Mouse (Mus musculus): ENCODE results near the gene Ypel4.
A peak's percentile ranks its signal among the peaks of the same experiment; 100 is the strongest.

Ypel4 gene

GRCm38 (mm10) chr2:84733579-84734300, at the start of gene Ypel4:
Ypel4 (plus strand) TSS chr2:84734058.
- DNase-seq (ENCODE audit: low spot score) = no peak

DNA sequence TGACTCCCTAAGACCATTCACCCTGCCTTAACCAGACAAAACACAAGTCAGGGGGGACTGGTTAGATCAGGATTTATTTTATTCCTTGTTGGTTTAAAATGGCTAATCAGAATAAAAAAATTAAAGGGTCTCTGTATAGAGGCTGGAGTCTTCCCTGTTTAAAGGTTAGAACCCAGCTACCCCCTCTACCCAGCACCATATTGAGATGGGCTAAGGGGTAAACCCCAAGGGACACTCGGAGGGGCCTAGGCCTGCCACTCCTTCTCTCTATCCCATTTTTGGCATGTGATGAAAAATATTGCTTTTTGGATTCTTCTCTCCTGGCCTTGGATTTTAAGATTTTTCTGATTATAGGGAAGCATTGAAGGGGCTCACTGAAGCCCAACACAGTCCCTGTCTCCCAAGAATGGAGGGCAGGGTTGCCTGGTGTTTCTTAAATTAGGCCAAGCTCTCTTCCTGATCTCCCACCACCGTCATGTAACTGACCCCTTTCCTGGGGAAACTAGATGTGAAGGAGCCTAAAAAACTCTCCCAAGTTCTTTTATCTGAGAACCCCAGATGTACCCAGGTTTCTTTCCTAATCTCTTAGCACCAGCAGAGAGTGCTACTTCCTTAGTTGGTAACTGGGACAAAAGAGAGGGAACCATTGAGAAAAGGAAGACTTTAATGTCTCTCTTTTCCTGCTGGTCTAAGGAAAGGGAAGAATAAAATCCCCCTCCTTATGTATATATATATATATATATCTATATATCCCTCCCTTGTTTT, 45.6 kb upstream of the Ypel4 start:
- no peak for DNase-seq (ENCODE audit: low spot score)

DNA sequence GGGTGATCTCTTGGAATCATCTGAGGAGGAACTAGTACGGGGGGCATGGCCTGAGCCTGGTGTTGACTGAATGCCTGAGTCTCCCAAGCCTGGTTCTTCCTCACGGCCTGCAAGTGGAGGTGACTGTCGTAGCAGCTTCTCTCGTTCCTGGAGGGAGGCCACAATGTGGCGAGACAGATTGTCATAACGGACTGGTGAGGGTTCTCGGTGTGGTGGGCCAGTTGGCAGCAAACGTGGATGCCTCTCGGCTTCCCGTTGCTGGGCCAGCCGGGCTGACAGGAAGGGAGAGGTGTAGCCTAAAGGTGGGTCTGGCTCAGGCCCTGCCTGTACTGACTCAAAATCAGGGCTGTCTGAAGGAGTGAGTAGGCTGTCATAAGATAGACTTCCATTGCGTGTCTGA, 43.8 kb upstream of the Ypel4 start:
- DNase-seq (ENCODE audit: low spot score) = no peak

DNA sequence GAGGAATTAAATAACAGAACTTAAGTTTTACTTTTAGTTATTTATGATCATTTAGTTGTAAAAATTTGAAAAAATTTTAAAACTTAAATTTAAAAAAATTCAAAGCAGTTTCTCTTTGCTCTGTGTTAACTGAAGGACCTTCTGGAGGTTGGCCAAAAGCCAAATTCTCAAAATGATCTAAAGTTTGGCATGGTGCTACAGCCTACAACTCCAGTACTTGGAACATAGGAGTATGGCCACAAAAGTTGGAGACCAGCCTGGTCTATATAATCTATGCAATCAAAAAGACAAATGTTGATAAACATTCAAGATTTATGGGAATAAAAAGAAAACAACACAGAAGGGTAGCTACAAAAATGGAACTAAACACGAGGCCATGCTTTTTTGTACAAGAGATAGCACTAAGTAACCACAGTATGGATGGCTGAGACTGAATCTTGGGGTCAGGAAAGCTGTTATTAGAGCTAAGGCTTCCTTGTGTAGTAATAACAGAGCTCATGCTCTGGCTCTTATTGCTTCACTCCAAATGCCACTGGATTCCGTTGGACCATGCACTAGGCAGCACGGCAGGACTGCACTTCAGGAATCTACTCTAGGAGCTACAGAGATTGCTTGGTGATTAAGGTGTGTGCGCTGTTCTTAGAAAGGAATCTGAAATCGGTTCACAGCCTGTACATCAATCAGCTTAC, 38.7 kb upstream of the Ypel4 start:
- DNase-seq (ENCODE audit: low spot score) = no peak

- DNase-seq (ENCODE audit: low spot score) = no peak
Observed at GRCm38 (mm10) chr2:84703497-84703896, 30.4 kb upstream of the Ypel4 start.

DNA sequence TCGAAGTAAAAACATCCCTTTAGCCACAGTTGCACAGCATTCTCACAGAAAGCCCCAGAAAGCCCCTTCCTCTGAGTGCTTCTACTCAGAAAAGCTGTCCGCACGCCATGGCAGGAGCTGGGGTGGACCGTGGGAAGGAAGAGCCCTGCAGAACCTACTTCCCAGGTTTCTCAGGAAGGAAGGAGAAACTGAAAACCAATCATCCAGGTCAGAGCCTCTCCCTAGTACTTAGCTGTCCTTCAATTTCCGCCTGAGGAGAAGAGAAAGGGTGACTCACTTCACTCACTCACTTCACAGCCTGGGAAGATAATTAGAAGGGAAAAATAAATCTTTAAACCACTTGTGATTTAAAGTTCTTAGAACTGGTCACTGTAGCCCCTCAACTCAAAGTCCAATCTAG, 29.5 kb upstream of the Ypel4 start:
- no peak for DNase-seq (ENCODE audit: low spot score)

GRCm38 (mm10) chr2:84705295-84705694, 28.6 kb upstream of the Ypel4 start:
- DNase-seq (ENCODE audit: low spot score) = no peak

- DNase-seq (ENCODE audit: low spot score) = no peak
Observed at GRCm38 (mm10) chr2:84707523-84707922, 26.3 kb upstream of the Ypel4 start.

- DNase-seq (ENCODE audit: low spot score) = no peak
Observed at GRCm38 (mm10) chr2:84711898-84712297, 22.0 kb upstream of the Ypel4 start.

DNA sequence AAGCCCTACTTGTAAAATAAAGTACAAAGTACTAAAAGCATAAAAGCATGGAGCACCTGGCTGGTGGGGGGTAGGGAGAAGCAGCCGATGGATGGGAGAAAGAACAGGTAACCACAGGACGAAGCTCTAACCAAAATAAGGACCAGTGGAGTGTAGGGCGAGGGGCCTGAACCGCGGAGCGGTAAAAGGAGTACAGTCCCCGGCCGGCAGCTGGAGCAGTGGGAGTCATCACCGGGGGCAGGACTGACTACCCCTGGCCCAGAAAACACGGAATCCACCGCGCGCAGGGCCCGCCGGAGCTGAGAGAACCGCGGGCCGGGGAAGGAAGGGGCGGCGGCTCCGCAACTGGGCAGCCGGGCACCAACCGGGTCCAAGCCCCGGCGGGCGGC, 19.4 kb upstream of the Ypel4 start:
- no peak for DNase-seq (ENCODE audit: low spot score)

- DNase-seq (ENCODE audit: low spot score) = peak; percentile 99
Observed at GRCm38 (mm10) chr2:84714811-84715561, 18.9 kb upstream of the Ypel4 start, which contains the start of gene Zdhhc5. Zdhhc5 (minus strand) TSS chr2:84715180.

DNA sequence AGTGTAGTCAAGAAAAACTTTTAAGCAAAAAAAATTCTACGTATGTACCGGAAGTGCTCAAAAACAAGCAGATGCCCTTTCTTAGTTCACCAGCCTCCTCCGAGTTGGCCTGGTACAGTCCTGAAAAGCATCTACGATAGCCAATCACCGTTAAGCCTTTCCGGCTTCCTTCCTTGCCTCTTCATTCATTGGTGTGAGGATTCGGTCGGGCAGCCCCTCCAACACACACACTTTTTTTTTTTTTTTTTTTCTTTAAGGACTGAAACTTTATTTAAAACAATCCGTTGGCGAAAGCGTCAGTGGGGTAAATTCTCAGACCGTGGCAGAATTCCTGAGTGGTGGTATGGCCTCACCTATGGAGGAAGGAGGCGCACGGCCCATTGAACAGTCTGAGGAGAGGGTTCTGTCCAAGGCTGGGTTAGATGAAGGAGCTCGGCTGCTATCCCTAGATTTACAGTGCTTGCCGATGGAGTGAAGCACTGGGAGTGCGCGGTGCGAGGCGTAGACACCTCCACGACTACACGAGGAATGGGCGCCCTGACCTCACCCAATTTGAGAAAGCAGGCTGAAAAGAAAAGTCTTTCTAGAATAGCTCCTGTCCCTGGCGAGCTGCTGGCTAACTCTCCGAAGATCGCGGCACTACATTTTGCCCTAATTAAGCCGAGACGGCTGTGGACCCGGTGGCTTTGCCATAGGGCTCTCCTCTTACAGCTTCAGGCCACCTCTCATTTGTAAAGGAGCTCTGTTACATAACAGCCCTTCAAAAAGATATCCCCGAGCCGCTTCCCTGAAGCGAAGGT, 18.1 kb upstream of the Ypel4 start:
- DNase-seq (ENCODE audit: low spot score) = peak; percentile 60

GRCm38 (mm10) chr2:84716423-84717355, 17.2 kb upstream of the Ypel4 start:
- no peak for DNase-seq (ENCODE audit: low spot score)

- DNase-seq (ENCODE audit: low spot score) = no peak
Observed at GRCm38 (mm10) chr2:84717357-84717756, 16.5 kb upstream of the Ypel4 start.

DNA sequence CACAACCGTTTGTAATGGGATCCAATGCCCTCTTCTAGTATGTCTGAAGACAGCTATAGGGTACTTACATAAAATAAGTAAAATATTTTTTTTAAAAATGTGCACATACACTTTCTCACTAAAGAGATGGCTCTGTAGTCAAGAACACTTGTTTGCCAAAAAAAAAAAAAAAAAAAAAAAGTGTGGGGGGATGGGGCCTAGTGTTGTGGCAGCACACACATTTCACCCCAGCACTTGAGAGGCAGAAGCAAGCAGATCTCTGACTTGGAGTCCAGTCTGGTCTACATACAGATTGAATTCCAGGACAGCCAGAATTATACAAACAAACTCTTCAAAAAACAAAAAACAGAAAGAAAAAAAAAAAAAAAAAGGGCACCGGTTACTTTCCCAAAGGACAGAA, 13.1 kb upstream of the Ypel4 start:
- no peak for DNase-seq (ENCODE audit: low spot score)

DNA sequence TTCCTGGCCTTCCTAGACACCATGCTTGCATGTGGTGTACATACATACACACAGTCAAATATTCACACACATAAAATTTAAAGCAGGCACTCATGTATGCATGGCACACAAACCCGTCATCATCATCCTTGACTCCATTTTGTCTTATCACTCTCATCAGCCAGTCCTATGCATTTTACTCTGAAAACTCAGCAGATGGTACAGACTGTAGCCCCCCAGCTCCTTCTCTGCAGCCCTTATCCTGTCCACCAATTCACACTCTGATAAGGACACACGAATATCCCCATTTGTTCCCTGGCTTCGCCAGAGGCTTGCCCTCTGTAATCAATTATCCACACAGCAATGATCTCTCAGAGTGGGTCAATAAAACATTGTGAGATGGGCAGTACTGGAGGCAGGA, 12.7 kb upstream of the Ypel4 start:
- no peak for DNase-seq (ENCODE audit: low spot score)

DNA sequence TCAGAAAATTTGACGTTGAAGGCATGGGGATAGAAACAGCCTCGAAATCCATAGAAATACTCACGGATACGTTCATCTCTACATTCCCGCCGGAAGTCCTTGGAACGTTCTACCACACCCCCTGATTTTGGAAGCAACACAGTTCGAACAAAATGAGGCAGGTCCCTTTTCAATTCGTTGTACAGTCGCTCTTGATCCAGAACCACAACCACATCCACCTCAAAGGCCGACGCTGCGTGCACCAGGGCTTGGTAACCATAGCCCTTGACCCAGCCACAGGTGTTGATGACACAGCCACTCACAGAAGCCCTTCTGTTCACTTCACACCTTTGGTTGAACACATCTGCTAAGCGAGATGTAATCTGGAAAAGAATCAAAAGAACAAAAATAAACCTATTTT, 10.0 kb upstream of the Ypel4 start:
- DNase-seq (ENCODE audit: low spot score) = no peak

- DNase-seq (ENCODE audit: low spot score) = no peak
Observed at GRCm38 (mm10) chr2:84725770-84726169, 8.1 kb upstream of the Ypel4 start.

- no peak for DNase-seq (ENCODE audit: low spot score)
Observed at GRCm38 (mm10) chr2:84726716-84727115, 7.1 kb upstream of the Ypel4 start.

- DNase-seq (ENCODE audit: low spot score) = peak; percentile 93
Observed at GRCm38 (mm10) chr2:84727172-84727858, 6.5 kb upstream of the Ypel4 start, which contains the start of gene Clp1. Clp1 (minus strand) TSS chr2:84727350.

Data from ovary, postnatal 36 days (tissue).